ENCODE assay signal across 8 mouse cellular contexts in genomic region chr15:81935869-81936637, GRCm38 (mm10). TPM values are rescaled to one million over a fixed set of nuclear protein-coding genes. Genes with fewer than 3 reads are reported as not detected.
DNase-seq lines count a peak whose midpoint lies in the region; ATAC-seq and TF ChIP-seq lines count a peak whose summit lies in the region.
"Had no signal": no experiment of that assay in that cellular context is flagged by ENCODE, and none has a peak within 500 bp of the region (broad histone marks: within the 10 kb centered on the region; RNA-seq: fewer than 3 reads in every experiment).

No protein-coding gene starts in this region.

- peaks cover 54% of the 10 kb centered on the region for H3K4me1 ChIP-seq in liver, embryonic 12.5 days
- H3K4me1 ChIP-seq in liver, postnatal 0 days (ENCODE audit: insufficient read depth): peaks cover 8% of the 10 kb centered on the region
- H3K4me1 ChIP-seq in forebrain, embryonic 10.5 days: peaks cover 38% of the 10 kb centered on the region
- 0 out of 2 replicates have a peak, but pooled peaks cover 2% of the 10 kb centered on the region for H3K4me1 ChIP-seq in intestine, postnatal 0 days (replicated peaks; ENCODE audit: control insufficient read depth, insufficient read depth, low read length)
- H3K4me1 ChIP-seq in olfactory bulb, adult 2 months (ENCODE audit: control insufficient read depth, insufficient read depth, low read length): peaks cover 40% of the 10 kb centered on the region

- TF ChIP-seq EP300 in liver, postnatal 0 days (IDR thresholded peaks at IDR 0.05; ENCODE audit: low read depth): no peak

- H3K9ac ChIP-seq in liver, embryonic 12.5 days: no peak overlapping the region
- no peak overlapping the region for H3K9ac ChIP-seq in liver, postnatal 0 days (replicated peaks)
- no peak overlapping the region; the same call in 1 of the 2 replicates for H3K9ac ChIP-seq in intestine, postnatal 0 days (ENCODE audit: low read depth, low read length)

- DNase-seq in liver, postnatal 0 days: no peak
- DNase-seq in forebrain, embryonic 10.5 days (ENCODE audit: extremely low spot score, low spot score): no peak
- no peak for DNase-seq in left cerebral cortex, adult 9 months (ENCODE audit: low spot score in 2 of 2)
- DNase-seq in adrenal gland, postnatal 36 days: no peak

- WGBS in liver, embryonic 12.5 days (ENCODE audit: insufficient replicate concordance): 43% methylated on average over 7 of the region's 7 CpGs
- WGBS in liver, postnatal 0 days (ENCODE audit: insufficient replicate concordance): 48% methylated on average over 7 of the region's 7 CpGs
- 58% methylated on average over 7 of the region's 7 CpGs for WGBS in forebrain, embryonic 10.5 days
- WGBS in intestine, postnatal 0 days: 53% methylated on average over 7 of the region's 7 CpGs
- WGBS in olfactory bulb, adult 2 months: 26% methylated on average over 7 of the region's 7 CpGs

- H3K27me3 ChIP-seq in liver, embryonic 12.5 days (replicated peaks): peaks cover 51% of the 10 kb centered on the region
- peaks cover 9% of the 10 kb centered on the region for H3K27me3 ChIP-seq in liver, postnatal 0 days (ENCODE audit: insufficient read depth, low read length)
- peaks cover 24% of the 10 kb centered on the region for H3K27me3 ChIP-seq in forebrain, embryonic 10.5 days (ENCODE audit: poor library complexity, severe bottlenecking)
- peaks cover 13% of the 10 kb centered on the region; the same call in 1 of the 2 replicates for H3K27me3 ChIP-seq in intestine, postnatal 0 days (replicated peaks; ENCODE audit: control insufficient read depth, insufficient read depth, low read length)

- no peak for TF ChIP-seq POLR2A in olfactory bulb, adult 2 months (IDR thresholded peaks at IDR 0.05; ENCODE audit: insufficient read depth, low read depth, low read length)

- no peaks in the 10 kb centered on the region for H3K36me3 ChIP-seq in liver, embryonic 12.5 days
- no peaks in the 10 kb centered on the region for H3K36me3 ChIP-seq in liver, postnatal 0 days (replicated peaks; ENCODE audit: insufficient read depth, low read length)
- no peaks in the 10 kb centered on the region for H3K36me3 ChIP-seq in forebrain, embryonic 10.5 days (replicated peaks)
- H3K36me3 ChIP-seq in intestine, postnatal 0 days (ENCODE audit: control insufficient read depth, insufficient read depth): no peaks in the 10 kb centered on the region

- no peak for ATAC-seq in liver, embryonic 12.5 days
- no peak for ATAC-seq in liver, postnatal 0 days
- no peak for ATAC-seq in intestine, postnatal 0 days

- H3K9me3 ChIP-seq in liver, embryonic 12.5 days (replicated peaks): no peaks in the 10 kb centered on the region
- H3K9me3 ChIP-seq in liver, postnatal 0 days (ENCODE audit: low read length): no peaks in the 10 kb centered on the region
- no peaks in the 10 kb centered on the region for H3K9me3 ChIP-seq in forebrain, embryonic 10.5 days
- no peaks in the 10 kb centered on the region for H3K9me3 ChIP-seq in intestine, postnatal 0 days (ENCODE audit: control insufficient read depth)

- H3K27ac ChIP-seq in liver, embryonic 12.5 days: no peak overlapping the region; the same call in 1 of the 2 replicates
- H3K27ac ChIP-seq in liver, postnatal 0 days (ENCODE audit: low read depth): no peak overlapping the region
- H3K27ac ChIP-seq in forebrain, embryonic 10.5 days: peak overlapping the region; percentile 76
- no peak overlapping the region for H3K27ac ChIP-seq in intestine, postnatal 0 days (ENCODE audit: low read depth, low read length)
- H3K27ac ChIP-seq in olfactory bulb, adult 2 months (ENCODE audit: insufficient read depth, low read depth, low read length): peak overlapping the region; percentile 100

- peak overlapping the region; percentile 46 for H3K4me2 ChIP-seq in liver, embryonic 12.5 days
- H3K4me2 ChIP-seq in liver, postnatal 0 days (ENCODE audit: low read depth, low read length): no peak overlapping the region
- H3K4me2 ChIP-seq in intestine, postnatal 0 days (replicated peaks; ENCODE audit: low read depth): peak overlapping the region; percentile 62

- no peak for TF ChIP-seq CTCF in liver, postnatal 0 days (IDR thresholded peaks at IDR 0.05; ENCODE audit: low read depth)
- no peak for TF ChIP-seq CTCF in intestine, postnatal 0 days (IDR thresholded peaks at IDR 0.05; ENCODE audit: low read depth)
- TF ChIP-seq CTCF in olfactory bulb, adult 2 months (IDR thresholded peaks at IDR 0.05; ENCODE audit: insufficient read depth, low read depth, low read length): no peak

- peak overlapping the region; percentile 26; the same call in 1 of the 2 replicates for H3K4me3 ChIP-seq in liver, embryonic 12.5 days
- no peak overlapping the region for H3K4me3 ChIP-seq in liver, postnatal 0 days (ENCODE audit: low read depth, low read length)
- peak overlapping the region; percentile 57 for H3K4me3 ChIP-seq in forebrain, embryonic 10.5 days
- peak overlapping the region; percentile 35 for H3K4me3 ChIP-seq in intestine, postnatal 0 days (ENCODE audit: low read depth, low read length)
- H3K4me3 ChIP-seq in olfactory bulb, adult 2 months (ENCODE audit: insufficient read depth, low read depth, low read length): peak overlapping the region; percentile 98

RNA-seq across cellular contexts. Expression of gene Csdc2, which starts 0.5 kb away (rescaled TPM):
- polyA plus RNA-seq in liver, embryonic 12.5 days (2016; fragmentation: Nextera tagmentation; extraction: Ambion mirVana): 1.8 and 2.5 TPM in 2 replicates
- 0.52 and 0.59 TPM in 2 replicates for polyA plus RNA-seq in liver, postnatal 0 days (2015; fragmentation: Nextera tagmentation; extraction: Ambion mirVana)
- polyA plus RNA-seq in forebrain, embryonic 10.5 days (2016; fragmentation: Nextera tagmentation; extraction: Ambion mirVana): 9.2 and 10.7 TPM in 2 replicates
- 4.4 and 4.9 TPM in 2 replicates for polyA plus RNA-seq in intestine, postnatal 0 days (2015; fragmentation: Nextera tagmentation; extraction: Ambion mirVana)
- polyA plus RNA-seq in olfactory bulb, adult 2 months (2012; ENCODE audit: insufficient read depth, insufficient read length, low replicate concordance, missing spikeins): not detected in 2 replicates
- total RNA-seq in adrenal gland, postnatal 36 days (2021): 10 to 100 TPM; 12.4 to 16.0 TPM

RNA-seq across cellular contexts. Expression of gene Polr3h, which starts 10.0 kb away (rescaled TPM):
- polyA plus RNA-seq in liver, embryonic 12.5 days (2016; fragmentation: Nextera tagmentation; extraction: Ambion mirVana): 87.2 and 96.3 TPM in 2 replicates
- 57.0 and 57.3 TPM in 2 replicates for polyA plus RNA-seq in liver, postnatal 0 days (2015; fragmentation: Nextera tagmentation; extraction: Ambion mirVana)
- polyA plus RNA-seq in forebrain, embryonic 10.5 days (2016; fragmentation: Nextera tagmentation; extraction: Ambion mirVana): 84.0 and 90.8 TPM in 2 replicates
- polyA plus RNA-seq in intestine, postnatal 0 days (2015; fragmentation: Nextera tagmentation; extraction: Ambion mirVana): 114 and 123 TPM in 2 replicates
- polyA plus RNA-seq in olfactory bulb, adult 2 months (2012; ENCODE audit: insufficient read depth, insufficient read length, low replicate concordance, missing spikeins): not detected in 2 replicates
- 10 to 100 TPM; 23.5 to 24.9 TPM for total RNA-seq in adrenal gland, postnatal 36 days (2021)

RNA-seq across cellular contexts. Expression of gene Pmm1, which starts 24.7 kb away (rescaled TPM):
- 24.6 and 28.0 TPM in 2 replicates for polyA plus RNA-seq in liver, embryonic 12.5 days (2016; fragmentation: Nextera tagmentation; extraction: Ambion mirVana)
- polyA plus RNA-seq in liver, postnatal 0 days (2015; fragmentation: Nextera tagmentation; extraction: Ambion mirVana): 9.8 and 10.1 TPM in 2 replicates
- 37.1 and 39.3 TPM in 2 replicates for polyA plus RNA-seq in forebrain, embryonic 10.5 days (2016; fragmentation: Nextera tagmentation; extraction: Ambion mirVana)
- polyA plus RNA-seq in intestine, postnatal 0 days (2015; fragmentation: Nextera tagmentation; extraction: Ambion mirVana): 14.5 and 15.8 TPM in 2 replicates
- polyA plus RNA-seq in olfactory bulb, adult 2 months (2012; ENCODE audit: insufficient read depth, insufficient read length, low replicate concordance, missing spikeins): not detected in 2 replicates
- 10 to 100 TPM; 51.1 to 90.8 TPM for total RNA-seq in adrenal gland, postnatal 36 days (2021)

RNA-seq across cellular contexts. Expression of gene 1700029P11Rik, which starts 44.3 kb away (rescaled TPM):
- not detected in 2 replicates for polyA plus RNA-seq in liver, embryonic 12.5 days (2016; fragmentation: Nextera tagmentation; extraction: Ambion mirVana)
- not detected in 2 replicates for polyA plus RNA-seq in liver, postnatal 0 days (2015; fragmentation: Nextera tagmentation; extraction: Ambion mirVana)
- not detected in 2 replicates for polyA plus RNA-seq in forebrain, embryonic 10.5 days (2016; fragmentation: Nextera tagmentation; extraction: Ambion mirVana)
- not detected in 2 replicates for polyA plus RNA-seq in intestine, postnatal 0 days (2015; fragmentation: Nextera tagmentation; extraction: Ambion mirVana)
- not detected in 2 replicates for polyA plus RNA-seq in olfactory bulb, adult 2 months (2012; ENCODE audit: insufficient read depth, insufficient read length, low replicate concordance, missing spikeins)
- total RNA-seq in adrenal gland, postnatal 36 days (2021): not detected
- total RNA-seq: liver, adult 2 months had no signal
- polyA plus RNA-seq: liver, adult 2 months had no signal

RNA-seq across cellular contexts. Expression of gene Xrcc6, which starts 51.6 kb away (rescaled TPM):
- 94.9 and 98.7 TPM in 2 replicates for polyA plus RNA-seq in liver, embryonic 12.5 days (2016; fragmentation: Nextera tagmentation; extraction: Ambion mirVana)
- 25.7 and 27.8 TPM in 2 replicates for polyA plus RNA-seq in liver, postnatal 0 days (2015; fragmentation: Nextera tagmentation; extraction: Ambion mirVana)
- 90.8 and 94.9 TPM in 2 replicates for polyA plus RNA-seq in forebrain, embryonic 10.5 days (2016; fragmentation: Nextera tagmentation; extraction: Ambion mirVana)
- 22.6 and 23.2 TPM in 2 replicates for polyA plus RNA-seq in intestine, postnatal 0 days (2015; fragmentation: Nextera tagmentation; extraction: Ambion mirVana)
- polyA plus RNA-seq in olfactory bulb, adult 2 months (2012; ENCODE audit: insufficient read depth, insufficient read length, low replicate concordance, missing spikeins): 1,163 TPM in 1 of 2 replicates, not detected in the other
- 10 to 100 TPM; 55.2 to 81.1 TPM for total RNA-seq in adrenal gland, postnatal 36 days (2021)

Comparison
In these comparisons a context has a peak if more than half of its experiments do, and no peak if none do; other contexts are left out.
1. H3K27ac ChIP-seq: peak in forebrain, embryonic 10.5 days (single experiment) and olfactory bulb, adult 2 months (single experiment); none in liver, embryonic 12.5 days (single experiment), liver, postnatal 0 days (single experiment) and intestine, postnatal 0 days (single experiment).
2. RNA of gene Polr3h, which starts 10.0 kb away (polyA plus RNA-seq): 114 to 123 TPM in intestine, postnatal 0 days, 84.0 to 90.8 TPM in forebrain, embryonic 10.5 days, 87.2 to 96.3 TPM in liver, embryonic 12.5 days and 57.0 to 57.3 TPM in liver, postnatal 0 days; not detected in olfactory bulb, adult 2 months; every median in the first group is over 10 times any median in the second.